Mouse (Mus musculus): Measurements from ENCODE around the gene Ttll8.

DNA sequence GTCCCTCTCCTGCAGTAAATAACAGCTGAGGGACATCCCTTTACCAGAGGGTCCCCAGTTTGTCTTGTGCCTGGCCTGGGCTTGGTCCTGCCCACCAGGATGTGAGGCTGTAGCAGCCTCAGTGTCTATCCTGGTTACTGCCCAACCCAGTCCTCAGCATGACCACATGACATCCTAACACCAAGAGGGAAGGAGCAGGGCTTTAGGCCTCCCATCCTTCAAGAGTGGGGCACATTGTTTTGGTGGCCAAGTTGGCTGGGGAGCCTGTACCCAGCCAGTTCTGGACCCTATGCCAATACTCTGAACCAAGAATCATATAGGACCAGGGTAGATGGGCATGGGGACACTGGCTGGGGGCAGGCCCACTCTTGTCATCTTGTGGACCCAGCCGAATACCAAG is 105.6 kb downstream of the Ttll8 start:
- TF ChIP-seq CTCF (conservative IDR thresholded peaks at IDR 0.05; ENCODE audit: insufficient read depth, insufficient read length, low read depth, low read length) (no peak), POLR2A (IDR thresholded peaks at IDR 0.05; ENCODE audit: low read depth, low read length) (no peak)

Measured in kidney, adult 2 months (tissue).